Mouse (Mus musculus): ENCODE measurements around the gene Itga7. TPM values are rescaled to one million over a fixed set of nuclear protein-coding genes. Genes with fewer than 3 reads are reported as not detected.

The Itga7 gene
- polyA plus RNA-seq, 1 experiment, result 635 TPM

DNA sequence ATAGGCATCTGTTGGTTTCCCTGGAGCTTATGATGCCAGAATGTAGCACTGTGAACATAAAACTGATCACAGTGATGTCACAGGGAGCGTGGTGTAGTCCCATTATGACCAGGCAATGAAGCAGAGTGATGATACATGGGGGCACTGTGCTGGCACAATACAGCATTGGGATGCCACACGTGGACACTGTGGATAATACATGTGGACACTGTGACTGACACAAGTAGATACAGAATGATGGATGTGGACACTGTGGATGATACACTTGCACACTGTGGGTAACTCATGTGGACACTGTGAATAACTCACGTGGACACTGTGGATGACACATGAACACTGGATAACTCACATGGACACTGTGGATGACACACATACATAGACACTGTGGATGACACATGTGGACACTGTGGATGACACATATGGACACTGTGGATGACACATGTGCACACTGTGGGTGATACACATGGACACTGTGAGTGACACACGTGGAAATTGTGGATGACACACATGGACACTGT lies 63.0 kb downstream of the Itga7 start:
- Histone ChIP-seq H3ac (ENCODE audit: control insufficient read depth, insufficient read length) (no peak overlapping the region), H3K36me3 (ENCODE audit: control insufficient read depth, insufficient read depth) (no peaks in the 10 kb centered on the region), H3K79me2 (ENCODE audit: control insufficient read depth, insufficient read depth) (no peaks in the 10 kb centered on the region), H3K27me3 (ENCODE audit: control insufficient read depth, insufficient read depth, insufficient read length) (no peaks in the 10 kb centered on the region), H3K4me2 (ENCODE audit: low read depth) (no peak overlapping the region), H3K4me3 (no peak overlapping the region)
- no peak for TF ChIP-seq POLR2A (IDR thresholded peaks at IDR 0.05; ENCODE audit: insufficient read length, low read depth)
- TF ChIP-seq MYOG (IDR thresholded peaks at IDR 0.05; ENCODE audit: control insufficient read depth in 1 of 3, insufficient read depth in 1 of 3, insufficient read length in 2 of 3, low read depth in 2 of 3), result no peak
- TF ChIP-seq POLR2AphosphoS2 (IDR thresholded peaks at IDR 0.05; ENCODE audit: insufficient read length, low read depth), result no peak
- TF ChIP-seq CEBPB (IDR thresholded peaks at IDR 0.05; ENCODE audit: insufficient read depth, poor library complexity, severe bottlenecking), result no peak
- TF ChIP-seq TCF3 (IDR thresholded peaks at IDR 0.05; ENCODE audit: insufficient read length, low read depth), result no peak
- TF ChIP-seq SRF (IDR thresholded peaks at IDR 0.05; ENCODE audit: control insufficient read depth, insufficient read length, low read depth), result no peak
- TF ChIP-seq REST (IDR thresholded peaks at IDR 0.05; ENCODE audit: insufficient read depth, insufficient read length), result no peak
- TF ChIP-seq MAX (IDR thresholded peaks at IDR 0.05; ENCODE audit: low read depth), result no peak
- TF ChIP-seq MYOD1 (IDR thresholded peaks at IDR 0.05; ENCODE audit: control insufficient read depth in 1 of 3, insufficient read length in 2 of 3, low read depth in 2 of 3), result no peak
- TF ChIP-seq TCF12 (IDR thresholded peaks at IDR 0.05; ENCODE audit: insufficient read depth, poor library complexity, severe bottlenecking), result no peak
- no peak for TF ChIP-seq E2F4 (IDR thresholded peaks at IDR 0.05; ENCODE audit: insufficient read depth)
- no peak for TF ChIP-seq USF1 (IDR thresholded peaks at IDR 0.05; ENCODE audit: low read depth)

DNA sequence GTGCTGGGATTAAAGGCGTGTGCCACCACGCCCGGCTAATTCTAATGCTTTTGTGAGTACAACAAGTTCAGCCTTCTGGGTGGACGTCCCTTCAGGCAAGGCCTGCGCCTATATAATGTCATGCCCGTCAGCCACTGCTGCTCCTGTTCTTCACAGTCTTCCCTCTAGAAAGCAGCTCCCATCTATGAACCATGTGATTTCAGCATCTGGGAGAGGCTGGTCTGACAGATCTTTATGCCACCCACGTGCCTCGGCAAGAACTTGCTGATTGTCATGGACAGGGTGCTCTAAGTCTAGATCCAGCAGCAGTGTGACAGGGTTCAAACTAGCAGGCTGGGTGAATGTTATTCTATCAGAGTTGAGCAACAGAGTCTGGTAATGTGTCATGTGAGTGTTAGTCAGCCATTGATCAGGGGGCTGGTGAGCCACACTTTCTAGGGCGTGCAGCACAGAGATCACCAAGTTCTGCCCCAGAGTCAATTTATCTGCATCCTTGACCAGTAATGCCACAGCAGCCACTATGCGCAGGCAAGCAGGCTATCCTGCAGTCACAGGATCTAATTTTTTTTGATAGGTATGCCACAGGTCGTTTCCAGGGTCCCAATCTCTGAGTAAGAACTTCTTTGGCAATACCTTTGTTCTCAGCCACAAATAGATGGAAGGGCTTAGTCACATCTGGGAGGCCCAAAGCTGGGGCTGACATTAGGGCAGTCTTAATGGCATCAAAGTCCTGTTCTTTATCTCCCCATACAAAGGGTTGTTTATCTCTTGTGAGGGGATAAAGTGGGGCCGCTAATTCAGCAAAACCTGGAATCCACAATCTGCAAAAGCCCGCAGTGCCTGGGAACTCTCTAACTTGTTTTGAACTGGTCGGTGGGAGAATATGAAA lies 70.7 kb downstream of the Itga7 start:
- Histone ChIP-seq H3ac (ENCODE audit: control insufficient read depth, insufficient read length) (no peak overlapping the region), H3K4me2 (ENCODE audit: low read depth) (no peak overlapping the region), H3K27me3 (ENCODE audit: control insufficient read depth, insufficient read depth, insufficient read length) (no peaks in the 10 kb centered on the region), H3K4me3 (no peak overlapping the region), H3K36me3 (ENCODE audit: control insufficient read depth, insufficient read depth) (no peaks in the 10 kb centered on the region), H3K79me2 (ENCODE audit: control insufficient read depth, insufficient read depth) (no peaks in the 10 kb centered on the region)
- TF ChIP-seq MYOG (IDR thresholded peaks at IDR 0.05; ENCODE audit: control insufficient read depth in 1 of 3, insufficient read depth in 1 of 3, insufficient read length in 2 of 3, low read depth in 2 of 3), result no peak
- no peak for TF ChIP-seq MYOD1 (IDR thresholded peaks at IDR 0.05; ENCODE audit: control insufficient read depth in 1 of 3, insufficient read length in 2 of 3, low read depth in 2 of 3)

Other genes starting within 250 kb of the Itga7 start
- gene Rab5b, start 237.6 kb upstream of the Itga7 start, polyA plus RNA-seq (2012; fragmentation: generic; extraction: Trizol), result 76.3 TPM
- 0.17 TPM for gene Pmel, start 229.6 kb upstream of the Itga7 start, polyA plus RNA-seq (2012; fragmentation: generic; extraction: Trizol)
- gene Cdk2, start 228.8 kb upstream of the Itga7 start, polyA plus RNA-seq (2012; fragmentation: generic; extraction: Trizol), result 39.9 TPM
- gene Dgka, start 189.0 kb upstream of the Itga7 start, polyA plus RNA-seq (2012; fragmentation: generic; extraction: Trizol), result 13.2 TPM
- gene Pym1, start 185.9 kb upstream of the Itga7 start, polyA plus RNA-seq (2012; fragmentation: generic; extraction: Trizol), result 32.6 TPM
- 12.1 TPM for gene Mmp19, start 142.9 kb upstream of the Itga7 start, polyA plus RNA-seq (2012; fragmentation: generic; extraction: Trizol)
- 39.0 TPM for gene Dnajc14, start 129.8 kb upstream of the Itga7 start, polyA plus RNA-seq (2012; fragmentation: generic; extraction: Trizol)
- gene Tmem198b, start 129.4 kb upstream of the Itga7 start, polyA plus RNA-seq (2012; fragmentation: generic; extraction: Trizol), result 18.7 TPM
- 40.8 TPM for gene Sarnp, start 116.5 kb upstream of the Itga7 start, polyA plus RNA-seq (2012; fragmentation: generic; extraction: Trizol)
- 19.2 TPM for gene Ormdl2, start 112.2 kb upstream of the Itga7 start, polyA plus RNA-seq (2012; fragmentation: generic; extraction: Trizol)
- 17.9 TPM for gene Gdf11, start 42.1 kb upstream of the Itga7 start, polyA plus RNA-seq (2012; fragmentation: generic; extraction: Trizol)
- 2,403 TPM for gene Cd63, start 32.8 kb upstream of the Itga7 start, polyA plus RNA-seq (2012; fragmentation: generic; extraction: Trizol)
- gene Rdh5, start 10.9 kb upstream of the Itga7 start, polyA plus RNA-seq (2012; fragmentation: generic; extraction: Trizol), result 63.3 TPM
- 238 TPM for gene Bloc1s1, start 9.8 kb upstream of the Itga7 start, polyA plus RNA-seq (2012; fragmentation: generic; extraction: Trizol)
- 0.71 TPM for gene Mettl7b, start 27.2 kb downstream of the Itga7 start, polyA plus RNA-seq (2012; fragmentation: generic; extraction: Trizol)
- gene Olfr9, start 55.6 kb downstream of the Itga7 start, polyA plus RNA-seq (2012; fragmentation: generic; extraction: Trizol), result not detected
- gene Olfr763, start 77.0 kb downstream of the Itga7 start, polyA plus RNA-seq (2012; fragmentation: generic; extraction: Trizol), result 0.05 TPM
- 0.01 TPM for gene Olfr764-ps1, start 106.1 kb downstream of the Itga7 start, polyA plus RNA-seq (2012; fragmentation: generic; extraction: Trizol)
- not detected for gene Olfr765, start 116.2 kb downstream of the Itga7 start, polyA plus RNA-seq (2012; fragmentation: generic; extraction: Trizol)
- not detected for gene Olfr766-ps1, start 135.2 kb downstream of the Itga7 start, polyA plus RNA-seq (2012; fragmentation: generic; extraction: Trizol)
- gene Olfr767, start 149.1 kb downstream of the Itga7 start, polyA plus RNA-seq (2012; fragmentation: generic; extraction: Trizol), result 0.04 TPM
- gene Olfr768, start 165.6 kb downstream of the Itga7 start, polyA plus RNA-seq (2012; fragmentation: generic; extraction: Trizol), result 0.01 TPM
- 0.04 TPM for gene Olfr769, start 184.0 kb downstream of the Itga7 start, polyA plus RNA-seq (2012; fragmentation: generic; extraction: Trizol)
- not detected for gene Olfr770, start 205.2 kb downstream of the Itga7 start, polyA plus RNA-seq (2012; fragmentation: generic; extraction: Trizol)
- gene Olfr771, start 230.9 kb downstream of the Itga7 start, polyA plus RNA-seq (2012; fragmentation: generic; extraction: Trizol), result not detected
- gene Olfr772, start 244.1 kb downstream of the Itga7 start, polyA plus RNA-seq (2012; fragmentation: generic; extraction: Trizol), result not detected